Mouse (Mus musculus) neural tube, embryonic 11.5 days (tissue): Measurements from ENCODE around the gene Babam2. TPM values are rescaled to one million over a fixed set of nuclear protein-coding genes. Genes with fewer than 3 reads are reported as not detected.

ENCODE experiments used
- ATAC-seq: fragments of 200-750 bp; cut with Nextera tagmentation; 2 replicates; pipeline ENCODE4 v1.8.0; 2017; ENCODE audit warnings: moderate number of reproducible peaks, mild to moderate bottlenecking, moderate TSS enrichment, moderate library complexity; ENCODE audit not compliant: insufficient read depth, low FRiP score, low TSS enrichment
- DNase-seq: peaks from one replicate; pipeline ENCODE4 v3.0.0-alpha.2; 2015; ENCODE audit warnings: low spot score
- H3K27ac ChIP-seq: fragments of 300-500 bp; sonication (generic); 2 replicates; pipeline ENCODE4 v1.5.1; 2014; ENCODE audit warnings: low read depth, mild to moderate bottlenecking, low read length
- H3K27me3 ChIP-seq: fragments of 300-500 bp; sonication (generic); 2 replicates; pipeline ENCODE4 v1.6.1; 2014; ENCODE audit warnings: mild to moderate bottlenecking, low read length, mixed read lengths; ENCODE audit not compliant: control insufficient read depth, insufficient read depth
- H3K36me3 ChIP-seq: fragments of 300-500 bp; sonication (generic); 2 replicates; pipeline ENCODE4 v1.6.1; 2014; ENCODE audit warnings: mild to moderate bottlenecking, low read length, moderate library complexity, mixed read lengths; ENCODE audit not compliant: control insufficient read depth, insufficient read depth
- H3K4me1 ChIP-seq: fragments of 300-500 bp; sonication (generic); 2 replicates; pipeline ENCODE4 v1.6.1; 2014; ENCODE audit warnings: low read length, mixed read lengths; ENCODE audit not compliant: control insufficient read depth, insufficient read depth
- H3K4me2 ChIP-seq: fragments of 300-500 bp; sonication (generic); 2 replicates; pipeline ENCODE4 v1.6.1; 2014; ENCODE audit warnings: low read depth, mild to moderate bottlenecking, moderate library complexity
- H3K4me3 ChIP-seq: fragments of 300-500 bp; sonication (generic); 2 replicates; pipeline ENCODE4 v1.5.1; 2014; ENCODE audit warnings: low read depth, low read length
- H3K9ac ChIP-seq: fragments of 300-500 bp; sonication (generic); 2 replicates; pipeline ENCODE4 v1.6.1; 2014; ENCODE audit warnings: mild to moderate bottlenecking, low read length
- H3K9me3 ChIP-seq: fragments of 300-500 bp; sonication (generic); 2 replicates; pipeline ENCODE4 v1.6.1; 2016; ENCODE audit warnings: low read length; ENCODE audit not compliant: control insufficient read depth
- WGBS: fragments of 180-500 bp; shearing (Covaris S2); extraction: QIAGEN DNeasy Blood & Tissue Kit; methylation state at CpG from one replicate; pipeline ENCODE4 v1.1.7; 2014; 5-methylcytosine and 5-hydroxymethylcytosine counted together
- polyA plus RNA-seq: library from polyadenylated mRNA; unstranded; fragments of >200 nt; fragmentation: Nextera tagmentation; extraction: Ambion mirVana; gene quantifications from 2 replicates; pipeline ENCODE4 v1.2.1, GENCODE M21; 2014

The Babam2 gene
- polyA plus RNA-seq, 1 experiment from 2014 or later: 45.0 TPM

DNA sequence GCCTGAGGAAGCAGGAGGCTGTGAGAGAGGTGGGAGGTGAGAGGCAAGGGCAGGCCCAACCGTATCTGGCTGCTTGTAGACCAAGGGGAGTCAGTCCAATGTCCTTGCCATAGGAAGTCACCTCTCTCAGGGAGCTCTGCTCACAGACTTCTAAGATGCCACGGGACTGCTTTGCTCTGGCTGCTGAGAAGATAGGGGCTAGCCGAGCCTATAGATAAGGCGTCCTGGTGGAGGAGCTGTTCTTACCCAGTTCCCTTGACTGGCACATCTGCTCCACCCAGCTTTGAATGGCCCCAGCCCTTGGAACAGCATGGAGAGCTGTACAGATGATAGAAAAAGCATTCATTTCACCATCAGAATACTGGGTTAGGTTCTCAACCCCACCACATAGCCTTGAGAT is 335.7 kb downstream of the Babam2 start:
- no peak overlapping the region for H3K4me2 ChIP-seq
- no peak overlapping the region for H3K9ac ChIP-seq
- no peak overlapping the region for H3K27ac ChIP-seq
- 54% methylated on average over 4 of the region's 4 CpGs for WGBS
- H3K36me3 ChIP-seq: no peaks in the 10 kb centered on the region
- DNase-seq (no peak), ATAC-seq (no peak)
- H3K27me3 ChIP-seq: no peaks in the 10 kb centered on the region
- H3K9me3 ChIP-seq: no peaks in the 10 kb centered on the region
- H3K4me1 ChIP-seq: no peaks in the 10 kb centered on the region
- H3K4me3 ChIP-seq: no peak overlapping the region

DNA sequence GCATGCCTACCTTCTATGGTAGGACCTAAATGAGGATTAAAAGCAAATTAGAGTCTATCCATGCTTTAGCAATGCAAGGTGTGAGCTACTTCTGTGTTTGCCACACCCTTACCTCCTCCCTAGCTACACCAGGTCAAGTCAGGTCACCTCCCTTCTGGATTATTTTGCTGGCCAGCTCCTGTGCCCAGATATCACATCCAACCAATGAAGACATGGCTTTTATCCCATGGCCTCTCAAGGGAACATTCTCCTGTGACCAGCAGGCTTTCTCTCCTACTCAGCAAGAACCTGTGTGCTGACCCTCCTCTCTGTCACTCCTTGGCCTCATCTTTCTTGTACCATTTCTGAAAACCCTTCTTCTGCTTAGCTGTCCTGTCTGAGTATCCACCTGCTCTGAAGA is 336.1 kb downstream of the Babam2 start:
- Histone ChIP-seq H3K4me2 (no peak overlapping the region), H3K36me3 (no peaks in the 10 kb centered on the region), H3K27ac (no peak overlapping the region), H3K9ac (no peak overlapping the region), H3K9me3 (no peaks in the 10 kb centered on the region), H3K4me1 (no peaks in the 10 kb centered on the region), H3K27me3 (no peaks in the 10 kb centered on the region), H3K4me3 (no peak overlapping the region)
- no peak for DNase-seq
- ATAC-seq: no peak

DNA sequence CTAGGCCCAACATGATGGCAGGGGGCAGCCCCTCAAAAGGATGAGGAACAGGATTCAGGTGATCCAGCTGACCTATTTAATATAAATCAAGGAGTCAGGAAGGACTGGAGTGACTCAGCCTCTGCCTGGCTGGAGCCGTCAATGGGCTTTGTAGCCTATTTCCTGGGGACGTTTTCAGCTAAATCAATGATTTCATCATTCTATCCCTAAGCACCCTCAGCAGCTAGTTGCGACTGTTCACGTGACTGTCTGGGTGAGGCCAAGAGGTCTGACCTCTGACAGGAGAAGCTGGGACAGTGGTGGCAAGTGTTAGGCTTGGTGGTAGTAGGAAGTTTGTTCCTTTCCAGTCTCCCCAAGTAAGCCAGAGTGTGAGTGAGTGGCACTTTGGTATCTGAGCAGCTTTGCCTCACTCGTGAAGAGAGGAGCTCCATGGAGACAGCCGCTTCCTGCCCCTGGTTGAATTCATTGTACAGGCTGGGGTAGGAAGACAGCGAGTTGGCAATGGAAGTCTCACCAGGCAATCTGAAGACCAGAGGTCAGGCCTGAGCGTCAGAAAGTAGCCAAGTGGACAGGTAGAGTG is 337.1 kb downstream of the Babam2 start:
- no peak for DNase-seq
- WGBS: 84% methylated on average over 8 of the region's 8 CpGs
- no peak for ATAC-seq
- no peak overlapping the region for H3K4me3 ChIP-seq
- no peak overlapping the region for H3K4me2 ChIP-seq
- no peak overlapping the region for H3K27ac ChIP-seq
- no peaks in the 10 kb centered on the region for H3K27me3 ChIP-seq
- no peak overlapping the region for H3K9ac ChIP-seq
- no peaks in the 10 kb centered on the region for H3K9me3 ChIP-seq
- no peaks in the 10 kb centered on the region for H3K36me3 ChIP-seq
- no peaks in the 10 kb centered on the region for H3K4me1 ChIP-seq

DNA sequence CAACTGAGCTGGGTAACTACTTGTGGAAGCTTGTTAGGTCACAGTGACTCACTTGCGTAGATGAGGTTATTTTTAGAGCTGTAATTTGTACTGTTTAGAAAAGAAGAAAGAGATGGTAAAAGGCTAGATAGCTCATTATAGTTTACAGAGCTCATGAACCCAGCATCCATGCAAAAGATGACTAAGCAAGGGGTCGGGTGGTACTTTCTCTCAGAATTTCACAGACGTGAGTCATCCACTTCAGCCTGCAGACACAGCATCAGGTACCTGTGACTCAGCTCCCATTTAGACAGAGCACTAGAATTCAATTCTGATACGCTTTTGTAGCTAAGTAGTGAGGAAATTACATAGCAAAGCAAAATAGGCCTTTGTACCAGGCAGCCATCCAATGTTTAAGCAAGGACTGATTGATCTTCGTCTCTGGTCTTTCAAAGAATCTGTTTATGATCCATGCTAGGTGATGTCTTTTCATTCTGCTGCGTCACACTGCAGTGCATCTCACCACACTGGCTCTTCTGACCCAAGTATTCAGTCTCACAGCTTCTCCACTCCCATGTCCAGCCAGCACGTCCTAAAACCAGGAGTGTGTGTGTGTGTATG is 338.3 kb downstream of the Babam2 start:
- DNase-seq: no peak
- 75% methylated on average over 7 of the region's 7 CpGs for WGBS
- H3K4me3 ChIP-seq: no peak overlapping the region
- H3K4me1 ChIP-seq: no peaks in the 10 kb centered on the region
- H3K9me3 ChIP-seq: no peaks in the 10 kb centered on the region
- H3K27ac ChIP-seq: no peak overlapping the region
- no peak overlapping the region for H3K4me2 ChIP-seq
- no peaks in the 10 kb centered on the region for H3K36me3 ChIP-seq
- no peak overlapping the region for H3K9ac ChIP-seq
- no peaks in the 10 kb centered on the region for H3K27me3 ChIP-seq
- ATAC-seq: no peak

DNA sequence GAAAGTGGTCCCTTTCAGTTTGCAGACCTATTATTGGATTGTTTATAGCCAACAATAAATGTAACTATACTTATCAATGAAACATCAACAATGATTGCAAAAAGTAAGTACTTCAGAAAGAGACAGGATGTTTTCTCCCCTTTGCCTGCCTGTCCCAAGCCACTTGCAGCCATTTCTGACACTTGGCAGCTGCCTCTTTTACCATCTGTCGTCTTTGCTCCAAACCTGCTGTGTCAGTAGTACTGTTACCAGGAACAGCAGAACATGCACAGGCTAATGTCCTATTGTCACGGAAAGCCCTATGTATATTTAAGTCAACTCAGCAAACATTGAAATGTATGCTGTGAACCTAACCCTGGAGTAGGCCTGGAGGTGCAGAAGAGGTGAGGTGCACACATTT is 339.4 kb downstream of the Babam2 start:
- Histone ChIP-seq H3K9ac (no peak overlapping the region), H3K36me3 (no peaks in the 10 kb centered on the region), H3K9me3 (no peaks in the 10 kb centered on the region), H3K4me1 (no peaks in the 10 kb centered on the region), H3K27me3 (no peaks in the 10 kb centered on the region), H3K27ac (no peak overlapping the region), H3K4me3 (no peak overlapping the region), H3K4me2 (no peak overlapping the region)
- ATAC-seq: no peak
- 71% methylated on average over 2 of the region's 2 CpGs for WGBS
- DNase-seq: no peak

DNA sequence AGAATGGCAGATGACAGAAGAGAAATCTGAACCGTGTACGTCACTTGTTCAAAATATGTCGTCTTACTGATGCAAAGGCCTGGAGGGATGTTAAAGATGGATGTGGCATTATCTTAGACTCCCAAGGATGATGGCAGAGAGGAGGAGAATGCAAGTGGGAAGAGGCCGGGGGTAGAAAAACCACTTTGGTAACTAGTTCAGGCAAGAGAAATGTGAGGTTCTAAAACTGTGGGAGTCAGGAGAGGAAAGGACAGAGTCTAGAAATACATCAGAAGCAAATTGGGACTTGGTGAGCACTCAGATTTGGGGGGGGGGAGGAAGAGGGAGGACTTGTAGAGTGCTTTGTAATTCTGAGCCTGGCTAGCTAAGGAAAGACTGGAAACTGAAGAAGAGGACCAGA is 340.1 kb downstream of the Babam2 start:
- Histone ChIP-seq H3K27me3 (no peaks in the 10 kb centered on the region), H3K27ac (no peak overlapping the region), H3K4me3 (no peak overlapping the region), H3K9ac (no peak overlapping the region), H3K9me3 (no peaks in the 10 kb centered on the region), H3K36me3 (no peaks in the 10 kb centered on the region), H3K4me1 (no peaks in the 10 kb centered on the region), H3K4me2 (no peak overlapping the region)
- DNase-seq (no peak), ATAC-seq (no peak)
- WGBS: 90% methylated on average over 4 of the region's 4 CpGs

DNA sequence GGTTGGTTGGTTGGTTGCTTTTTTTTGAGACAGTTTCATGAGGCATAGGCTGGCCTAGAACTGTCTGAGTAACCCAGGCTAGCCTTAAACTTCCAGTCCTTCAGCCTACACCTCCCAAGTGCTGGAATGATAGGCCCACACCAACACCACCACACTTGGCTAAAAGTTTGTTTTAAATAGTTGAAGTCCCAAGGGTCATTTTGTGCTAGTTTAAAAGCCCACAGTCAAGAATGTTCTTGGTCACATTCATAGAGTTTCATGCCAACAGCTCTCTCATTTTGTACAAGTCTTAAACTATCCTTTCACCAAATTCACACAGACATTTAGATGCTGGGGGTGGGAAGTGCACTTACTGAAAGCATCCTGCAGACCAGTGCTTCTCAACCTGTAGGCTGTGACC is 341.5 kb downstream of the Babam2 start:
- H3K4me2 ChIP-seq: no peak overlapping the region
- DNase-seq (no peak), ATAC-seq (no peak)
- H3K9ac ChIP-seq: no peak overlapping the region
- H3K4me3 ChIP-seq: no peak overlapping the region
- H3K4me1 ChIP-seq: no peaks in the 10 kb centered on the region
- no peaks in the 10 kb centered on the region for H3K9me3 ChIP-seq
- no peak overlapping the region for H3K27ac ChIP-seq
- no peaks in the 10 kb centered on the region for H3K27me3 ChIP-seq
- H3K36me3 ChIP-seq: no peaks in the 10 kb centered on the region

DNA sequence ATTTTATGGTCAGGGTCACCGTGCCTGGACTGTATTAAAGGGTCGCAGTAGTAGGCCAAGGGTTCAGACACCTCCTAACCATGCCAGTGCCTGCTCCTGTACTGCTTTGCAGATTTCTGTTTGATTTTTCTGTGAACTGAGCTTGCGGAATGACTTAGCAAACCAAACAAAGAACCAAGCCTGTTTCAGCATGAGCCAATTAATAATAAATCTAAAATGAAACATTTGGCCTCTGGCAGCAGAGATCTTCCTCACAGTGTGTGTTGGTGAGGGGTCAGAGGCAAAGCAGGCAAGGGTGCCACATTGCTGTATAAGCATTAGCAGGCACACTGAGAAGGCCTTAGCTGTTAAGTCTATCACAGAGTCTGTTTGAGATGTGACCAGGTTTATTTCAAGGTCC is 342.0 kb downstream of the Babam2 start:
- Histone ChIP-seq H3K9me3 (no peaks in the 10 kb centered on the region), H3K4me2 (no peak overlapping the region), H3K4me3 (no peak overlapping the region), H3K27ac (no peak overlapping the region), H3K9ac (no peak overlapping the region), H3K4me1 (no peaks in the 10 kb centered on the region), H3K36me3 (no peaks in the 10 kb centered on the region), H3K27me3 (no peaks in the 10 kb centered on the region)
- 91% methylated on average over 3 of the region's 3 CpGs for WGBS
- no peak for DNase-seq
- no peak for ATAC-seq

DNA sequence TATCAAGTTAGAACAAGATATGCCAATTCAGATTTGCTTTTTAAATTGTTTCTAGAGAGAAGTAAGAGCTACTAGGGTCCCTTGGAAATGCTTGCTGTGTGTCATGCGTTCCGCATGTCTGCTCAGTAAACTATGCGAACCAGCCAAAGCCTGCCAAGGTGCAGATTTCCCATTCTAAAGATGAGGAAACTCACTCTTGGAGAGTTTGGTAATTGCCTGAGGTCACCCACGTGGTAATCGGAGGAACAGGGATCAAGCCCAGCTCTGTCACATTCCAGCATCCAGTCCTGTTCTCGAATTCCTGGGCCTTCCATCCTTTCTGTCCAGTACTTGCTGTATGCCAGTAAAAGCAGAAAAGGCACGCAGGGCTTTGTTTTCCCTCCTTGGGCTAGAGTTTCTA is 345.7 kb downstream of the Babam2 start:
- DNase-seq (no peak), ATAC-seq (no peak)
- no peaks in the 10 kb centered on the region for H3K9me3 ChIP-seq
- H3K9ac ChIP-seq: no peak overlapping the region
- H3K27me3 ChIP-seq: no peaks in the 10 kb centered on the region
- WGBS: 82% methylated on average over 7 of the region's 7 CpGs
- H3K4me3 ChIP-seq: no peak overlapping the region
- H3K36me3 ChIP-seq: no peaks in the 10 kb centered on the region
- H3K4me1 ChIP-seq: no peaks in the 10 kb centered on the region
- H3K4me2 ChIP-seq: no peak overlapping the region
- H3K27ac ChIP-seq: no peak overlapping the region
